Mouse (Mus musculus) neural tube, embryonic 14.5 days (tissue): ENCODE measurements around the gene Kcnq5. TPM values are rescaled to one million over a fixed set of nuclear protein-coding genes. Genes with fewer than 3 reads are reported as not detected.

Experiments used
- ATAC-seq: fragments of 200-750 bp; cut with Nextera tagmentation; 2 replicates; pipeline ENCODE4 v1.8.0; 2017; ENCODE audit warnings: low read depth, mild to moderate bottlenecking, moderate TSS enrichment, moderate library complexity
- H3K27ac ChIP-seq: fragments of 300-500 bp; sonication (generic); 2 replicates; pipeline ENCODE4 v1.5.1; 2014; ENCODE audit warnings: low read depth, mild to moderate bottlenecking, control low read depth, low read length, moderate library complexity, mixed read lengths
- H3K27me3 ChIP-seq: fragments of 300-500 bp; sonication (generic); 2 replicates; pipeline ENCODE4 v1.6.1; 2014; ENCODE audit warnings: low read length; ENCODE audit not compliant: control insufficient read depth, insufficient read depth
- H3K36me3 ChIP-seq: fragments of 300-500 bp; sonication (generic); 2 replicates; pipeline ENCODE4 v1.6.1; 2014; ENCODE audit warnings: low read length, mixed read lengths; ENCODE audit not compliant: control insufficient read depth, insufficient read depth
- H3K4me1 ChIP-seq: fragments of 300-500 bp; sonication (generic); 2 replicates; pipeline ENCODE4 v1.6.1; 2014; ENCODE audit warnings: low read length; ENCODE audit not compliant: control insufficient read depth, insufficient read depth
- H3K4me2 ChIP-seq: fragments of 300-500 bp; sonication (generic); 2 replicates; pipeline ENCODE4 v1.6.1; 2014; ENCODE audit warnings: mild to moderate bottlenecking, low read depth, low read length, control low read depth
- H3K4me3 ChIP-seq: fragments of 300-500 bp; sonication (generic); 2 replicates; pipeline ENCODE4 v1.5.1; 2014; ENCODE audit warnings: low read depth, low read length, control low read depth, mixed read lengths
- H3K9ac ChIP-seq: fragments of 300-500 bp; sonication (generic); replicated peaks from 2 replicates; pipeline ENCODE4 v1.6.1; 2014; ENCODE audit warnings: low read depth, mild to moderate bottlenecking, control low read depth, low read length, mixed read lengths
- H3K9me3 ChIP-seq: fragments of 300-500 bp; sonication (generic); 2 replicates; pipeline ENCODE4 v1.6.1; 2016; ENCODE audit warnings: low read length; ENCODE audit not compliant: control insufficient read depth
- WGBS: fragments of 180-500 bp; shearing (Covaris S2); extraction: QIAGEN DNeasy Blood & Tissue Kit; methylation state at CpG from one replicate; pipeline ENCODE4 v1.1.7; 2014; 5-methylcytosine and 5-hydroxymethylcytosine counted together
- polyA plus RNA-seq: library from polyadenylated mRNA; unstranded; fragments of >200 nt; fragmentation: Nextera tagmentation; extraction: Ambion mirVana; gene quantifications from 2 replicates; pipeline ENCODE4 v1.2.1, GENCODE M21; 2014

Kcnq5 gene
- polyA plus RNA-seq, 1 experiment from 2014 or later = 2.6 TPM

DNA sequence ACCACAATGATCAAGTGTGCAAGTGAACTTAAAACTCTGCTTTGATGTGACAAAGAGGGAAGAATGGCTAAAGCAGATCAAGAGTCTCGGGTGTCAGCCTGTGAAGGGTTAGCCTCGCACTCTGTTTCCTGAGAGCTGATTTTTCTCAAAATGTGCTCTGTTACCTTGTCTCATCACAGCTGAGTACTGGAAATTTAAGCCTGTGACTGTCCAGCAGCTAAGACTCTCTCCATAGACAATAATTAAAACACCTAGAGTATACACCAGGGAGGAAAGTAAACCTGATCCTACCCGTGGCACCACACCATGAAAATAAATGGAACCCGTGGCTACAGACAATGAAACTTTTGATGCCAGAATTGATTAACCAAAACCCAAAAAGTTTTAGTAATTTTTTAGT lies 90.9 kb downstream of the Kcnq5 start:
- ATAC-seq = no peak
- no peak overlapping the region for H3K27ac ChIP-seq
- H3K36me3 ChIP-seq = no peaks in the 10 kb centered on the region
- WGBS = 68% methylated on average over 4 of the region's 4 CpGs
- H3K9ac ChIP-seq = no peak overlapping the region
- H3K27me3 ChIP-seq = no peaks in the 10 kb centered on the region
- no peak overlapping the region for H3K4me3 ChIP-seq
- H3K9me3 ChIP-seq = no peaks in the 10 kb centered on the region
- no peak overlapping the region for H3K4me2 ChIP-seq
- no peaks in the 10 kb centered on the region for H3K4me1 ChIP-seq

GRCm38 (mm10) chr1:21868484-21868883 lies 93.3 kb downstream of the Kcnq5 start:
- no peak overlapping the region for H3K27ac ChIP-seq
- no peaks in the 10 kb centered on the region for H3K27me3 ChIP-seq
- no peak overlapping the region for H3K4me3 ChIP-seq
- H3K4me1 ChIP-seq = no peaks in the 10 kb centered on the region
- 86% methylated on average over 1 of the region's 1 CpGs for WGBS
- no peaks in the 10 kb centered on the region for H3K9me3 ChIP-seq
- no peaks in the 10 kb centered on the region for H3K36me3 ChIP-seq
- ATAC-seq = no peak
- no peak overlapping the region for H3K9ac ChIP-seq
- no peak overlapping the region for H3K4me2 ChIP-seq

GRCm38 (mm10) chr1:21856399-21856798 lies 105.3 kb downstream of the Kcnq5 start:
- H3K36me3 ChIP-seq = no peaks in the 10 kb centered on the region
- no peak overlapping the region for H3K4me2 ChIP-seq
- ATAC-seq = no peak
- H3K9me3 ChIP-seq = no peaks in the 10 kb centered on the region
- WGBS = 72% methylated on average over 3 of the region's 3 CpGs
- no peak overlapping the region for H3K4me3 ChIP-seq
- H3K4me1 ChIP-seq = no peaks in the 10 kb centered on the region
- H3K27me3 ChIP-seq = no peaks in the 10 kb centered on the region
- H3K27ac ChIP-seq = no peak overlapping the region
- no peak overlapping the region for H3K9ac ChIP-seq

- no peaks in the 10 kb centered on the region for H3K27me3 ChIP-seq
- H3K9ac ChIP-seq = no peak overlapping the region
- H3K4me1 ChIP-seq = no peaks in the 10 kb centered on the region
- H3K27ac ChIP-seq = no peak overlapping the region
- H3K4me2 ChIP-seq = no peak overlapping the region
- no peak for ATAC-seq
- 62% methylated on average over 3 of the region's 3 CpGs for WGBS
- no peaks in the 10 kb centered on the region for H3K36me3 ChIP-seq
- no peaks in the 10 kb centered on the region for H3K9me3 ChIP-seq
- H3K4me3 ChIP-seq = no peak overlapping the region
Observed at GRCm38 (mm10) chr1:21838534-21838933, 123.2 kb downstream of the Kcnq5 start.

- WGBS = 88% methylated on average over 2 of the region's 2 CpGs
- no peak overlapping the region for H3K4me3 ChIP-seq
- H3K9ac ChIP-seq = no peak overlapping the region
- H3K4me1 ChIP-seq = no peaks in the 10 kb centered on the region
- H3K27me3 ChIP-seq = no peaks in the 10 kb centered on the region
- no peak for ATAC-seq
- H3K4me2 ChIP-seq = no peak overlapping the region
- no peaks in the 10 kb centered on the region for H3K9me3 ChIP-seq
- no peak overlapping the region for H3K27ac ChIP-seq
- no peaks in the 10 kb centered on the region for H3K36me3 ChIP-seq
Observed at GRCm38 (mm10) chr1:21837387-21837786, 124.4 kb downstream of the Kcnq5 start.

DNA sequence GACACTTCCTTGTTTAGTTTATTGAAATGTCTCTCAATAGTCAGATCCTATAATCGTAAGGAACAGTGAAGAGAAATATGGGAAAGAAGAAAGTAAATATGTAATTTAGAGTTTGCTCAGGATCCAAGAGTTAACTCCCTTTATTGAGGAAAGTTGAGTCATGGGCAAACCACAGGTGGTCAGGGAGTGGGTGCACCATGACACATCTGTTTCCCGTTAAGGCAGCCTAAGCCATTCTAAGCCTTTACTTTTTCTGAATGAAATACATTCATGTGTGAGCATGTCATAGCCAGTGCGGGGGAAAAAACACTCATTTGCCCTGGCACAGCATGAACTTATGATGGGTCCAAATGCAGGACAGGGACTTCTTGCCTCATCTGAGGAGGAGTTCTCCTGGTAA lies 125.4 kb downstream of the Kcnq5 start:
- H3K4me1 ChIP-seq = no peaks in the 10 kb centered on the region
- H3K4me3 ChIP-seq = no peak overlapping the region
- H3K4me2 ChIP-seq = no peak overlapping the region
- H3K9ac ChIP-seq = no peak overlapping the region
- H3K36me3 ChIP-seq = no peaks in the 10 kb centered on the region
- WGBS = 85% methylated on average over 3 of the region's 3 CpGs
- no peaks in the 10 kb centered on the region for H3K9me3 ChIP-seq
- no peak overlapping the region for H3K27ac ChIP-seq
- H3K27me3 ChIP-seq = no peaks in the 10 kb centered on the region
- no peak for ATAC-seq

DNA sequence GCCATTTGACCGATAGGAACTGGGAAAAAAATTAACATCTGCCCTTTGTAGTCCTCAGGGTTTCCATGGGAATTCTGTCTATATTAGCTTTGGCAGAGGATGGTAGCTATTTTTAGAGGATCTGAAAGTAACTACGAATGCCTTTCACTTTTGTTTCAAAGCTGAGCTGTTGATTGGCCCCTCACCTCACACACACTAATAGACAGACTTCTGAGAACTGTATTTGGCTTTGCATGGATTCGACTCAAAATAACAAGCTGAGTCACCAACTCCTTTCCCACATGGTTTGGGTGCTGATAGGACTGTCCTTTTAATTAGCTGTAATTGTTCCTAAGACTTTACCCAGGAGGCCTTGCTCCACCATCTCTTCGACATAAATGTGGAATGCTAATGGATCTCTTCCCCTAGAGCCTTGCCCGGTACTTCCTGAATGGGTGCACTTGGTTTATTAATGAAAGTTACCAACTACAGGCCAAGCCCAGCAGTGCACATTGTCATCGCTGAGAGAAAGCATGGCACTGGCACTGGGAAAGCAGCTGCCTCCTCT lies 131.8 kb downstream of the Kcnq5 start:
- H3K4me3 ChIP-seq = no peak overlapping the region
- H3K27me3 ChIP-seq = no peaks in the 10 kb centered on the region
- WGBS = 66% methylated on average over 6 of the region's 6 CpGs
- no peaks in the 10 kb centered on the region for H3K9me3 ChIP-seq
- H3K27ac ChIP-seq = no peak overlapping the region
- ATAC-seq = peak; percentile 51; the same call in 1 of the 2 replicates
- no peaks in the 10 kb centered on the region for H3K4me1 ChIP-seq
- no peak overlapping the region for H3K9ac ChIP-seq
- no peaks in the 10 kb centered on the region for H3K36me3 ChIP-seq
- H3K4me2 ChIP-seq = no peak overlapping the region

GRCm38 (mm10) chr1:21820066-21820630 lies 141.6 kb downstream of the Kcnq5 start:
- Histone ChIP-seq H3K27me3 (no peaks in the 10 kb centered on the region), H3K36me3 (no peaks in the 10 kb centered on the region), H3K4me2 (no peak overlapping the region), H3K27ac (no peak overlapping the region), H3K9ac (no peak overlapping the region), H3K9me3 (no peaks in the 10 kb centered on the region), H3K4me3 (no peak overlapping the region), H3K4me1 (no peaks in the 10 kb centered on the region)
- WGBS = 36% methylated on average over 10 of the region's 10 CpGs
- ATAC-seq = no peak

- Histone ChIP-seq H3K27ac (no peak overlapping the region), H3K27me3 (no peaks in the 10 kb centered on the region), H3K4me2 (no peak overlapping the region), H3K36me3 (no peaks in the 10 kb centered on the region), H3K9me3 (no peaks in the 10 kb centered on the region), H3K4me1 (no peaks in the 10 kb centered on the region), H3K9ac (no peak overlapping the region), H3K4me3 (no peak overlapping the region)
- peak; percentile 44; the same call in 1 of the 2 replicates for ATAC-seq
- WGBS = 75% methylated on average over 2 of the region's 2 CpGs
Observed at GRCm38 (mm10) chr1:21805064-21805463, 156.7 kb downstream of the Kcnq5 start.
